Mouse (Mus musculus) heart, adult 2 months (tissue): ENCODE measurements around the gene Rnf41.

Source experiments
- CTCF ChIP-seq: fragments of 200-600 bp; IDR thresholded peaks from 2 replicates; pipeline ENCODE4 v1.8.1; 2022; ENCODE audit warnings: antibody characterized with exemption, mild to moderate bottlenecking, moderate library complexity
- POLR2A ChIP-seq: fragments of 200-500 bp; IDR thresholded peaks from 2 replicates; pipeline ENCODE4 v1.6.1; 2011; ENCODE audit warnings: mild to moderate bottlenecking, low read depth, low read length, control low read depth; ENCODE audit not compliant: insufficient read depth

DNA sequence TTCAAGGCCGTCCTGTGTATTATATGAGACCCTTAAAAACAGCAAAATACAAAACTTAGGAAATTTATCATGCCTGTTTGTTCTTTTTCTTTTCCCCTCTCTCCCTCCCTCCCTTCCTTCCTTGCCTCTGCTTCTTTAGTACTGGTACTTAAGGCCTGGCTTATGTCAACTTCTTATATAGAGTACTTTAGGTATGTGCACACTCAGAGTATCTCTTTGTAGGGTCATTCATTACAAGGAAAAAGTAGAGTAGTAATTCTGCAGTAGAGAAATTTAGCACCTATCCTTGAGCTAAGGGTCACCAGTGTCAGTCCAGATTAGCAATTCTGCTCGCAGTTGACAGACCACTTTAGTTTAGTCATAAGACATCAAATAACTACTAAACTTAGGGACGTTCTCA, 13.8 kb downstream of the Rnf41 start:
- no peak for TF ChIP-seq CTCF
- no peak for TF ChIP-seq POLR2A
